Mouse (Mus musculus): ENCODE data around the gene Lat2.

Lat2 gene

GRCm38 (mm10) chr5:134572508-134573214 lies 42.2 kb downstream of the Lat2 start:
- in situ Hi-C loops (cut with MseI, MboI) = loop anchor here in 1 of 2 experiments (10.0 kb wide), 1 partner anchor 68 kb away; no protein-coding TSS in a partner anchor

DNA sequence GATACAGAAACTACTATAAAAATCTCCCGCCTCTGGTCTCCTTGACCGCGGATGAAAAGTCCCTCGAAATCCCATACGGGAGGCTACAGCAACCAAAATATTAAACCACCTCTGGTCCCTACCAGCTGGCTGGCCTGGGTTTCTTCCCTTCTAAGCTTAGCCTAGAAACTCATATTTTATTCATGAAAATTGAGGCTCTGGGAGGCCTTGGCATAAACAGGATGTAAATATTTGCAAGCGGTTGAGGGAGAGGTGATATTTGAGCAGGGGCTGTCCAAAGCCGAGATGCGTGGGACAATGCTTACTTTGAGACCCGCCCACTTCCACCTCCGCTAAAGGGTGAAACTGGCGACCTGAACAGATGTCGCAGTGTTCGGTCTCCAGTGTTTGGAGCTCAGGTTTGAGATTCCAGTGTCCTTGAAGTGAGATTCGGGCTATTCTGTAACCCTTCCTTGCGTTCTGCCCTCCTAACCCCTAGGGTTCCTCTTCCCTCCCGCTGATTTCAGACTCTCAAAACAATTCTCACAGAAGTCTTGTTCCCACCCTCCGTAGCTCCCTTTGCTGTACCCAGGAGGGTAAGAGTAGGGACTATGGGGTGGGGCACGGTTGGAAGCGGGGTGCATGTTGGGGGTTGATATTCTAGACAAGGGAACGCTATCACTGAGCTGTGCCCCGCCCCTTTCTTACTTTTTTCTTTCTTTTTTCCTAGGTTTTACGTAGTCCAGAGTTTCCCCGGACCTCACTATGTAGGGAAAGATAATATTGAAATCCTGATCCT lies 42.9 kb downstream of the Lat2 start:
- in situ Hi-C loops (cut with MseI, MboI) = loop anchor here in 1 of 2 experiments (10.0 kb wide), 1 partner anchor 67 kb away; no protein-coding TSS in a partner anchor

- in situ Hi-C loops (cut with MseI, MboI) = no loop called here
Measured at GRCm38 (mm10) chr5:134568964-134569491, 45.8 kb downstream of the Lat2 start.

DNA sequence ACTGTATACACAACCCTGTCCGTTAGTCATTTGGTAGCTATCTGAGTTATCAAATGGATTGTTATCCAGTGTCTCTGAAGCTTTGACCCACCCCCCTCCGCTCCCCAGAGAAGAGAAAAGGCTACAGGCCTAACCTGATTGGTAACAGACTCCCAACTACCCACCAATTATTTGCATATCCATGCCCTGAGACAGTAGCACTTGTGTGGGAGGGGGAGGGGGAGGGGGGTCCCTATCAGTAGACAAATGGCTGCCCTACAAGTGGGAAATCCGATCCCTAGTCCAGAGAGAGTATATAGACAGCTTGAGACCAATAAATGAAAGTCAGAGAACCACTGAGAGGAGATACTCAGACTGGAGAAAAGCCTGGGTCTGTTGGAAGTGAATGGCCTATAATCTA lies 46.8 kb downstream of the Lat2 start:
- in situ Hi-C loops (cut with MseI, MboI) = no loop called here

GRCm38 (mm10) chr5:134567445-134567844 lies 47.4 kb downstream of the Lat2 start:
- in situ Hi-C loops (cut with MseI, MboI) = no loop called here

- in situ Hi-C loops (cut with MseI, MboI) = no loop called here
Measured at GRCm38 (mm10) chr5:134565696-134566095, 49.1 kb downstream of the Lat2 start.

DNA sequence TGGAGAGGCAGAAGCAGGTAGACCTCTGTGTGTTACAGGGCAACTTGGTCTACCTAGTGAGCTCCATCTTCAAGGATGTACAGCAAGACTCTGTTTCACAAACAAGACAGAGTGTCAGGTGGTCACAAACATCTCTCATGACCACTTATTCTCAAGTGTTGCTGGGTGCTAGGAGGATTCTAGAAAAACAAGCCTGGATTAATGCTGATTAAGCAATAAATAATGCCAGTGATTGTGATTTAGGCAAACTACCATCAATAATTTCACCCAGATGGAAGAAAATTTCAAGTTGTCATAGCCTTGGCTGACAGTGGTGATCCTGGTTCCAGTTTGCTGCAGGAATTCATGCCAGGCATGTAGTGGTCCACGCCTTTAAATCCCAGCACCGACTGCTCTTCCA lies 50.6 kb downstream of the Lat2 start:
- in situ Hi-C loops (cut with MseI, MboI) = no loop called here

DNA sequence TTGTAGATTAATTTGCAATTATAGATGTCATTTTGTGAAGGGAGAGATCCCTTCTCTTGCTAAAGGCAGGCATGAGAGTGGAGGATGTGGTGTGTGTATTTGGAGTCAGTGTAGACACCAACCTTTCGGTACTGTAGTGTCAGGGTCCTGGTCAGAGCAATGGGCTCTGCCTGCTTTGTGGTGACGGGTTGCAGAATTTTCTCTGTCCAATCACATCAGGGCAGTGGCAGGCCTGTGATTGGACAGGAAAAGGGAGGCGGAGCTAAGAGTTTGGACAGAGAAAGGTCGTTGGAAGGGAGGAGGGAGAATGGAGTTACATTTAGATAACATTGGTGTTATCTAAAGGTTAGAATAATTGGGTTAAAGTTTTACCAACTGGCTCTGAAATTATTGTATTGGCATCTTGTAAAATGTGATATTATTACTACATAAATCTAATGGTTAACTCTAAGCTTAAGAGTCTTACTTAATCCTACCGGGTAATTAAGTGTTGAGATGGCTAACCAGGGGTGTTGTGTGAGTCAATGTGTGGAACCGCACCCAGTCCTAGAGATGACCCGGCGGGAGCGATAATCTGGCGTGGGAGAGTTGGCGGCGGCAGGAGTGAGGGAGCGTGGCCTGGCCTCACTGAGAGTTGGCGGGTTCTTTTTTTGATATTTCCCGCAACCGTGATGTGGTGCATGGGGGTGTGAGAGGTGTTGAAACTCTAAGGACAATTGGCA lies 54.2 kb downstream of the Lat2 start:
- in situ Hi-C loops (cut with MseI, MboI) = no loop called here

GRCm38 (mm10) chr5:134560071-134560449 lies 54.8 kb downstream of the Lat2 start, which contains the start of gene Syna:
Gene Syna (minus strand): TSS chr5:134560171.
- in situ Hi-C loops (cut with MseI, MboI) = no loop called here

- in situ Hi-C loops (cut with MseI, MboI) = no loop called here
Measured at GRCm38 (mm10) chr5:134555463-134556164, 59.2 kb downstream of the Lat2 start.

GRCm38 (mm10) chr5:134553951-134554546 lies 60.8 kb downstream of the Lat2 start:
- in situ Hi-C loops (cut with MseI, MboI) = no loop called here

DNA sequence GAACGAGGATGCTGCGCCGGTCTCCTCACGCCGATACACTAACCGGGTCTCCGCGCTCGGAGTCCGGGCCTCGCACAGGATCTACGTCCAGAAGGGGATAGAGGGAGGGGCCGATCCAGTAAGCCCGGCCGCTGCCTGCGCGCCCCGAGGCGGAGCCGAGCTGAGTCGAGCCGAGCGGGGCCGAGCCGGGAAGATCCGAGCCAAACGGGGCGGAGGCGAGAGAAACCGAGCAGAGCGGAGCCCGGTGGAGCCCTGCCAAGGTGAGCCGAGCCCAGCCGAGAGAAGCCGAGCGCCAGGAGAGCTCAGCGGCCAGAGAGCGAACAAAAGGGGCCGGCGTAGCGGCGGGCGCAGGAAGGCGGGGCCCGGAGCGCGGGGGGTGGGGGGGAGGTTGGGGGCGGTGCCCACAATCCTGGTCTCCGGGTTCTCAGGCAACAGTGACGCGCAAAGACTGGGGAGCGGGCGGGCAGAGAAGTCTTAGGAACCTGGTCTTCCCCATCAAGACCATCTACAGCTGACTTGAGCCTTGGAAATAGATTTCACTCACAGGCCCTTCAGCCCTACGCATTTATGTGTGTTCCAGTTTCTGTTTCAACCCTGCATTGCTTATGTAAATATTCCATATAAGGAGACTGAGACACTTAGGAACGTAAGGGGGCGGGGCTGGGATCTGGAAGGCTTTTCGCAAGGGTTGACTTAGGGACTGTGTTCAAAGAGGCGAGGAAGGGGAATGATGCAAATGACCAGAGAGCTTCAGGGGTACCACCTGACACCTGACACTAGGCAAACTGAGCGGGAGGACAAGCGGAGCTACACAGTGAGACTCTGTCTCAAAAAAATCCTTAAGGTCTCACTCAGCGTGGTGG lies 62.5 kb downstream of the Lat2 start, which contains the start of gene Clip2:
Clip2 (minus strand) TSS at position 325 of the 863 bp plus-strand sequence.
- in situ Hi-C loops (cut with MseI, MboI) = no loop called here

DNA sequence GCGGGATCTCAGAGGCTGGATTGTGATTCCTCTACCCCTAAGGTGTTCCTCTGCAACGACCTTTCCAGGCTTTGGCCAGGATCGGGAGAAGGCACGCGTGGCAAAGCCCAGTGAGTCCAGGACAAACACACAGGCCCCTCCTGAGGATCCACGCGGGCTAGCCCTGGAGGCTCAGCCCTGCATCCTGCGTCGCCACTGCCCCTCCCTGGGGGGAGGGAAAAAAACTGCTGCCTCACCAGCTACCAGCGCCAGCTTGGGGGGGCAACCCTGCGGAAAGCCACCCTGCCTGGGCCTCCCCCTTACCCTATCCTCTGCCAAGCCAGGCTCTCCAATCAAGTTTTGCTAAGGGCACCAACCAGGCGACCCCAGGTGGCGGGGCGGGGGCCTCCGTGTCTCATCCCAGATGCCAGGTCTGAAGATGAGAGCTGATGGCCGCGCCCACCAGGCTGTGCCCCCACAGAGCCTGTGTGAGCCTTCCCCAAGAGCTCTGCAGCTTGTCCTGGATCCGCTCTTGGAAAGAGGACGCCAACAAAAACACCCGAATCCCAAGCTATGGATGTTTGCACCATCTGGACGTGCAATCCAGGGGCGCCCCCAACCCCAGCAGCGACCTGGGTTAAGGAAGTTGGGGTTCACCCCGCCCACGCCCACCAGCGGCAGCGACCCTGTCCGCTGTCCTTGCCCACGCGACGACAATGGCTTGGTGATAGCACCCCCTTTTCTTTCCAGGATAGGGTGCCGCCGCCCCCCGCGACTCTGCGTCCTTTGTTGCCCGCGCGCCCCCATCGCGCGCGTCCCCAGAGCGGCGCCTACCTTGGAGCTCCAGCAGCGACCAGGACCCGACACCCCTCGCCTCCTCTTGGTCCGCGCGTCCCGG lies 63.4 kb downstream of the Lat2 start:
- in situ Hi-C loops (cut with MseI, MboI) = no loop called here

GRCm38 (mm10) chr5:134550836-134551232 lies 64.0 kb downstream of the Lat2 start:
- in situ Hi-C loops (cut with MseI, MboI) = no loop called here

All from mouse trophoblast stem cell (cell line).